In genomic region chr3:34495615-34496014, GRCm38 (mm10) we compare ENCODE assay signal across 21 mouse cellular contexts.
DNase-seq lines count a peak whose midpoint lies in the region; ATAC-seq and TF ChIP-seq lines count a peak whose summit lies in the region.
"Had no signal": no experiment of that assay in that cellular context is flagged by ENCODE, and none has a peak within 500 bp of the region (broad histone marks: within the 10 kb centered on the region; RNA-seq: fewer than 3 reads in every experiment).

No protein-coding gene starts in this region.

- no peak for ATAC-seq in kidney, embryonic 15.5 days (replicated peaks; ENCODE audit: low FRiP score)
- ATAC-seq: forebrain, embryonic 15.5 days; midbrain, embryonic 16.5 days had no signal

- H3K9me3 ChIP-seq in midbrain, embryonic 10.5 days (replicated peaks): no peaks in the 10 kb centered on the region
- no peaks in the 10 kb centered on the region for H3K9me3 ChIP-seq in kidney, embryonic 15.5 days (replicated peaks)
- H3K9me3 ChIP-seq: embryonic facial prominence, embryonic 10.5 days; forebrain, embryonic 15.5 days; lung, embryonic 15.5 days; stomach, embryonic 15.5 days had no signal

- no peaks in the 10 kb centered on the region for H3K4me1 ChIP-seq in midbrain, embryonic 10.5 days
- H3K4me1 ChIP-seq in kidney, embryonic 15.5 days: no peaks in the 10 kb centered on the region
- H3K4me1 ChIP-seq: embryonic facial prominence, embryonic 10.5 days; forebrain, embryonic 15.5 days; lung, embryonic 15.5 days; stomach, embryonic 15.5 days had no signal

- H3K4me3 ChIP-seq in left cerebral cortex, adult 2 months: no peak overlapping the region
- H3K4me3 ChIP-seq in midbrain, embryonic 10.5 days: no peak overlapping the region
- H3K4me3 ChIP-seq in kidney, embryonic 15.5 days (replicated peaks): no peak overlapping the region
- H3K4me3 ChIP-seq: embryonic facial prominence, embryonic 10.5 days; erythroblast, embryonic 14.5 days; forebrain, embryonic 15.5 days; lung, embryonic 15.5 days; stomach, embryonic 15.5 days had no signal

- H3K4me2 ChIP-seq in kidney, embryonic 15.5 days: no peak overlapping the region
- H3K4me2 ChIP-seq: forebrain, embryonic 15.5 days; liver, embryonic 11.5 days; lung, embryonic 15.5 days; stomach, embryonic 15.5 days had no signal

- intact Hi-C loops in left cerebral cortex, postnatal 4 days (cut with DNase I): no loop called here
- intact Hi-C loops in left cerebral cortex, adult 2 months (cut with DNase I): loop anchor here (2.0 kb wide), 1 partner anchor 77 kb away; no protein-coding TSS in a partner anchor

- TF ChIP-seq CTCF in left cerebral cortex, adult 2 months (IDR thresholded peaks at IDR 0.05): no peak

- no peaks in the 10 kb centered on the region for H3K36me3 ChIP-seq in midbrain, embryonic 10.5 days
- H3K36me3 ChIP-seq in kidney, embryonic 15.5 days: no peaks in the 10 kb centered on the region
- H3K36me3 ChIP-seq: embryonic facial prominence, embryonic 10.5 days; forebrain, embryonic 15.5 days; lung, embryonic 15.5 days; stomach, embryonic 15.5 days had no signal

- no peak overlapping the region for H3K9ac ChIP-seq in kidney, embryonic 15.5 days
- H3K9ac ChIP-seq: forebrain, embryonic 15.5 days; lung, embryonic 15.5 days; stomach, embryonic 15.5 days had no signal

- 83% methylated on average over 3 of the region's 3 CpGs for WGBS in midbrain, embryonic 10.5 days
- WGBS in kidney, embryonic 15.5 days: 70% methylated on average over 3 of the region's 3 CpGs

- DNase-seq in adrenal gland, adult 8-10 months: peak; percentile 1
- no peak for DNase-seq in adrenal gland, postnatal 10 days
- DNase-seq in left cerebral cortex, adult 18-20 months (ENCODE audit: low spot score in 2 of 2): peak; percentile 28 to 44
- no peak for DNase-seq in left cerebral cortex, postnatal 4 days
- DNase-seq in left cerebral cortex, adult 2 months (ENCODE audit: extremely low spot score in 1 of 2, low spot score in 2 of 2): peak; percentile 24 to 43
- no peak for DNase-seq in midbrain, embryonic 10.5 days (ENCODE audit: low spot score)
- no peak for DNase-seq in kidney, adult 18-20 months
- DNase-seq: B cell, adult 2 months; cerebellum, adult 11-12 months; cerebellum, postnatal 36 days; gastrocnemius, postnatal 36 days; thymus, postnatal 14 days had no signal

- H3K27me3 ChIP-seq in midbrain, embryonic 10.5 days (ENCODE audit: low read depth, poor library complexity, severe bottlenecking): 0 out of 2 replicates have a peak, but pooled peaks cover 2% of the 10 kb centered on the region
- H3K27me3 ChIP-seq in kidney, embryonic 15.5 days: no peaks in the 10 kb centered on the region
- H3K27me3 ChIP-seq: forebrain, embryonic 15.5 days; lung, embryonic 15.5 days; stomach, embryonic 15.5 days had no signal

- no peak overlapping the region for H3K27ac ChIP-seq in left cerebral cortex, adult 2 months
- no peak overlapping the region for H3K27ac ChIP-seq in midbrain, embryonic 10.5 days (replicated peaks)
- H3K27ac ChIP-seq in kidney, embryonic 15.5 days: no peak overlapping the region
- H3K27ac ChIP-seq: embryonic facial prominence, embryonic 10.5 days; forebrain, embryonic 15.5 days; kidney, postnatal 0 days; lung, embryonic 15.5 days; stomach, embryonic 15.5 days had no signal

Comparison
In these comparisons a context has a peak if more than half of its experiments do, and no peak if none do; other contexts are left out.
1. DNase-seq: peak in adrenal gland, adult 8-10 months (single experiment), left cerebral cortex, adult 18-20 months (2 of 2) and left cerebral cortex, adult 2 months (2 of 2); none in adrenal gland, postnatal 10 days (single experiment), left cerebral cortex, postnatal 4 days (single experiment), midbrain, embryonic 10.5 days (single experiment) and kidney, adult 18-20 months (single experiment).